Mouse (Mus musculus) CH12.LX (cell line): ENCODE measurements around the gene Ppp2r2c. TPM values are rescaled to one million over a fixed set of nuclear protein-coding genes. Genes with fewer than 3 reads are reported as not detected.

Source experiments
- DNase-seq: peaks from one replicate; pipeline ENCODE4 v3.0.0-alpha.2; 2013; ENCODE audit errors: extremely low read depth
- H3K27ac ChIP-seq: 2 replicates; pipeline ENCODE4 v1.5.1; 2012; ENCODE audit warnings: low read depth, mild to moderate bottlenecking, control low read depth, moderate library complexity; ENCODE audit not compliant: insufficient read depth
- H3K27me3 ChIP-seq: replicated peaks from 2 replicates; pipeline ENCODE3; 2012; ENCODE audit warnings: inconsistent platforms
- H3K36me3 ChIP-seq, 2 experiments: replicated peaks in 1 of 2; 2 replicates each; pipeline versions ENCODE3 to v1.6.1; 2012; ENCODE audit warnings: inconsistent platforms in 1 of 2, low read length in 1 of 2, mild to moderate bottlenecking in 1 of 2, mixed read lengths in 1 of 2, moderate library complexity in 1 of 2; ENCODE audit not compliant: control insufficient read depth in 1 of 2, insufficient read depth in 1 of 2
- H3K4me1 ChIP-seq, 2 experiments: 2 replicates each; pipeline ENCODE4 v1.6.1; 2012; ENCODE audit warnings: inconsistent platforms in 1 of 2, moderate library complexity in 1 of 2; ENCODE audit not compliant: insufficient read depth in 2 of 2, control insufficient read depth in 1 of 2
- H3K4me2 ChIP-seq: 2 replicates; pipeline ENCODE4 v1.6.1; 2012; ENCODE audit warnings: low read depth, mild to moderate bottlenecking, control low read depth; ENCODE audit not compliant: poor library complexity, insufficient read depth, severe bottlenecking
- H3K4me3 ChIP-seq, 3 experiments: fragments of 150-350 bp in 1 of 3; sonication (generic) in 1 of 3; replicated peaks in 1 of 3; 2 replicates each; pipeline versions ENCODE3 to v1.5.1; 2011 to 2012; ENCODE audit warnings: low read depth in 2 of 3, low read length in 2 of 3, mild to moderate bottlenecking in 2 of 3, moderate library complexity in 2 of 3, control low read depth in 1 of 3, improper control_type of control experiment in 1 of 3, inconsistent platforms in 1 of 3, mixed read lengths in 1 of 3; ENCODE audit not compliant: poor library complexity in 1 of 3
- H3K79me2 ChIP-seq: replicated peaks from 2 replicates; pipeline ENCODE4 v1.6.1; 2012; ENCODE audit warnings: mild to moderate bottlenecking, moderate library complexity; ENCODE audit not compliant: control insufficient read depth, poor library complexity, insufficient read depth, severe bottlenecking; ENCODE audit errors: extremely low read depth
- H3K9ac ChIP-seq: 2 replicates; pipeline ENCODE4 v1.6.1; 2012; ENCODE audit warnings: low read depth, mild to moderate bottlenecking, control low read depth, moderate library complexity; ENCODE audit not compliant: insufficient read depth
- H3K9me3 ChIP-seq: replicated peaks from 2 replicates; pipeline ENCODE3; 2012; ENCODE audit warnings: low read length, inconsistent platforms, mixed read lengths
- CHD2 ChIP-seq: IDR thresholded peaks from 2 replicates; pipeline ENCODE4 v1.6.1; 2011; ENCODE audit warnings: low read length, improper control_type of control experiment
- CTCF ChIP-seq, 2 experiments: IDR thresholded peaks in 1 of 2; conservative IDR thresholded peaks in 1 of 2; 2 replicates each; pipeline ENCODE4 v1.5.1; 2011 to 2012; ENCODE audit warnings: low read depth in 2 of 2, low read length in 2 of 2, improper control_type of control experiment in 1 of 2, inconsistent platforms in 1 of 2, mild to moderate bottlenecking in 1 of 2, moderate library complexity in 1 of 2
- ELF1 ChIP-seq: IDR thresholded peaks from 2 replicates; pipeline ENCODE4 v1.6.1; 2014; ENCODE audit warnings: low read depth, mild to moderate bottlenecking, inconsistent platforms, low read length, improper control_type of control experiment
- ETS1 ChIP-seq: conservative IDR thresholded peaks from 2 replicates; pipeline ENCODE4 v1.6.1; 2012; ENCODE audit warnings: low read depth, mild to moderate bottlenecking, inconsistent platforms, low read length, improper control_type of control experiment, moderate library complexity
- HCFC1 ChIP-seq: IDR thresholded peaks from 2 replicates; pipeline ENCODE4 v1.6.1; 2012; ENCODE audit warnings: low read depth, mild to moderate bottlenecking, inconsistent platforms, low read length, improper control_type of control experiment
- JUND ChIP-seq: conservative IDR thresholded peaks from 2 replicates; pipeline ENCODE4 v1.6.1; 2011; ENCODE audit warnings: low read depth, low read length, improper control_type of control experiment
- MAZ ChIP-seq: IDR thresholded peaks from 2 replicates; pipeline ENCODE4 v1.6.1; 2012; ENCODE audit warnings: low read depth, mild to moderate bottlenecking, inconsistent platforms, low read length, improper control_type of control experiment, moderate library complexity
- MEF2A ChIP-seq: IDR thresholded peaks from 2 replicates; pipeline ENCODE4 v1.6.1; 2014; ENCODE audit warnings: low read depth, mild to moderate bottlenecking, inconsistent platforms, low read length, improper control_type of control experiment, borderline replicate concordance
- MXI1 ChIP-seq: IDR thresholded peaks from 2 replicates; pipeline ENCODE4 v1.6.1; 2011; ENCODE audit warnings: mild to moderate bottlenecking, low read depth, low read length, improper control_type of control experiment
- NRF1 ChIP-seq: IDR thresholded peaks from 2 replicates; pipeline ENCODE4 v1.6.1; 2014; ENCODE audit warnings: low read depth, mild to moderate bottlenecking, inconsistent platforms, low read length, improper control_type of control experiment, moderate library complexity
- POLR2A ChIP-seq: IDR thresholded peaks from 2 replicates; pipeline ENCODE4 v1.6.1; 2011; ENCODE audit warnings: low read depth, mild to moderate bottlenecking, improper control_type of control experiment, low read length
- POLR2AphosphoS2 ChIP-seq: IDR thresholded peaks from 2 replicates; pipeline ENCODE4 v1.6.1; 2011; ENCODE audit warnings: low read depth, low read length, improper control_type of control experiment
- RAD21 ChIP-seq: IDR thresholded peaks from 2 replicates; pipeline ENCODE4 v1.6.1; 2011; ENCODE audit warnings: low read depth, mild to moderate bottlenecking, low read length, improper control_type of control experiment, moderate library complexity
- SIN3A ChIP-seq: IDR thresholded peaks from 2 replicates; pipeline ENCODE4 v1.6.1; 2012; ENCODE audit warnings: low read length, improper control_type of control experiment, inconsistent platforms
- SMC3 ChIP-seq: IDR thresholded peaks from 2 replicates; pipeline ENCODE4 v1.6.1; 2011; ENCODE audit warnings: low read depth, low read length, improper control_type of control experiment
- TBP ChIP-seq: conservative IDR thresholded peaks from 2 replicates; pipeline ENCODE4 v1.6.1; 2011; ENCODE audit warnings: low read depth, low read length, improper control_type of control experiment
- USF1 ChIP-seq: IDR thresholded peaks from 2 replicates; pipeline ENCODE4 v1.6.1; 2014; ENCODE audit warnings: low read depth, mild to moderate bottlenecking, inconsistent platforms, low read length, improper control_type of control experiment
- ZC3H11A ChIP-seq: IDR thresholded peaks from 2 replicates; pipeline ENCODE4 v1.6.1; 2012; ENCODE audit warnings: low read depth, mild to moderate bottlenecking, inconsistent platforms, low read length, improper control_type of control experiment
- ZMIZ1 ChIP-seq: IDR thresholded peaks from 2 replicates; pipeline ENCODE4 v1.6.1; 2012; ENCODE audit warnings: low read depth, mild to moderate bottlenecking, inconsistent platforms, low read length, improper control_type of control experiment
- dilution Hi-C: fragments of 300-500 bp; cut with MboI; formaldehyde crosslinking; loops from 2 replicates; pipeline ENCODE4 v1.14.3; 2020; ENCODE audit warnings: low sequenced_read_pairs; ENCODE audit not compliant: extremely low pct_unique_long_range_greater_than_20kb, extremely low pct_ligation_motif_present
- in situ Hi-C: fragments of 300-500 bp; cut with MboI; formaldehyde crosslinking; loops from 3 replicates; pipeline ENCODE4 v1.14.3; 2019; ENCODE audit warnings: low sequenced_read_pairs, low pct_ligation_motif_present, low pct_unique_long_range_greater_than_20kb, mixed read lengths
- polyA plus RNA-seq: library from polyadenylated mRNA; unstranded; fragments of >175 nt; gene quantifications from 2 replicates; pipeline ENCODE4 v1.2.1, GENCODE M21; 2012; ENCODE audit warnings: low read depth; ENCODE audit not compliant: insufficient read length
- total RNA-seq, 2 experiments: library from RNA; depleted of rRNA; stranded (reverse); fragments of 300-350 nt in 1 of 2; fragments of >200 nt in 1 of 2; gene quantifications; 2 replicates each; pipeline ENCODE4 v1.2.3; 2012 to 2014

Ppp2r2c gene
- total and polyA plus RNA-seq, 3 experiments, result 0.07 to 0.21 TPM; not detected in 1

DNA sequence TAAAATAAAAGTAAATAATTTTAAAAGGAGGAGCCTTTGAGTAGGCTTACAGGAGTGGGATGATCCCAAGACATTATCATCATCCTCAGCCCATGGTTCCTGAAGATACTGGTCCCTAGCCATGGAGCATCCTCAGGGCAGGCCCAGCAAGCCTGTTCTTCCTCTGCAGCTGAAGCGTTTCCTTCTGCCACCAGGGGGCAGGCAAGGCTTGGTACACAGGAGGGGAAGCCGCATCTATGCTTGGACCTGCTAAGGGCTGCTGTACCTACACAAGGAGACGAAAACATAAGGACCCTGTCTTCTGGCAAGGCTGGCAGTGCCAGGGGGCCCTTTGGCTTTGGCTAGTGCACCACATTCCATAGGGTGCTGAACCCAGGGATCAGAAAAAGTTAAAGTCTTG, 80.5 kb downstream of the Ppp2r2c start:
- dilution Hi-C loops (no loop called here), in situ Hi-C loops (no loop called here)
- Histone ChIP-seq H3K27ac (no peak overlapping the region), H3K9ac (no peak overlapping the region), H3K4me2 (no peak overlapping the region), H3K9me3 (no peaks in the 10 kb centered on the region), H3K4me1 (peaks cover 0 to 10% of the 10 kb centered on the region in 2 experiments; a peak in 2 of 4 replicates), H3K79me2 (no peaks in the 10 kb centered on the region), H3K36me3 (no peaks in the 10 kb centered on the region), H3K4me3 (no peak overlapping the region), H3K27me3 (peaks cover 67% of the 10 kb centered on the region)
- peak; percentile 28; the same call in 1 of the 2 replicates for TF ChIP-seq ZC3H11A
- TF ChIP-seq NRF1, result no peak
- TF ChIP-seq SMC3, result peak; percentile 74
- TF ChIP-seq CTCF (conservative IDR thresholded peaks at IDR 0.05 in 1 of 2, IDR thresholded peaks at IDR 0.05 in 1 of 2; ENCODE audit: low read depth in 2 of 2, low read length in 2 of 2), result peak; percentile 70 to 89
- TF ChIP-seq MEF2A, result no peak
- TF ChIP-seq SIN3A, result no peak
- no peak for TF ChIP-seq POLR2AphosphoS2
- TF ChIP-seq RAD21, result peak; percentile 82
- TF ChIP-seq CHD2, result no peak
- TF ChIP-seq ELF1, result no peak
- TF ChIP-seq JUND, result no peak
- peak; percentile 73 for DNase-seq

DNA sequence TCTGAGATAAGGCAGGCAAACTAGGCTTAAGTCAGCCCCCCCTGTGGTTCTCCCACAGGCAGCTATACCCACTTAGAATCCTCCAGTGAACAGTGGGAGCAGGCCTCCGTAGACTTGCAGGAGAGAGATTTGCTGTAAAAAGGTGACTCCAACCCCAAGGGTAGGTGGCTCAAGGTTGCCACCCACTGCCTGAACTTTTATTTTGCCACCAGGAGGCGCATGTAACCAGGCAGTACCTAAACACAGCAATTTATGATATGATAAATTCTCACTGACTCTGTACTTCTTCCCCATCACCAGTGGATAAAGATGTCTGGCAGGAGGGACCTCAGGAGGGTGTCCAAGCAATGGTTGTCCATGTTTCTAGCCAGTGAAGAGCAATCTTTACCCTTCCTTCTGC, 82.6 kb downstream of the Ppp2r2c start:
- no peak overlapping the region for H3K4me2 ChIP-seq
- no peaks in the 10 kb centered on the region for H3K4me1 ChIP-seq
- in situ Hi-C loops (no loop called here), dilution Hi-C loops (no loop called here)
- no peak overlapping the region for H3K9ac ChIP-seq
- DNase-seq, result peak; percentile 27
- no peak overlapping the region for H3K27ac ChIP-seq
- H3K27me3 ChIP-seq, result peaks cover 64% of the 10 kb centered on the region
- H3K36me3 ChIP-seq, result no peaks in the 10 kb centered on the region
- TF ChIP-seq CTCF (conservative IDR thresholded peaks at IDR 0.05 in 1 of 2, IDR thresholded peaks at IDR 0.05 in 1 of 2; ENCODE audit: low read depth in 2 of 2, low read length in 2 of 2) (peak in 1 of 2 experiments; percentile 79; a peak in 3 of 4 replicates), SMC3 (peak; percentile 73), MAZ (no peak), RAD21 (peak; percentile 50), SIN3A (no peak)
- H3K79me2 ChIP-seq, result no peaks in the 10 kb centered on the region
- H3K9me3 ChIP-seq, result no peaks in the 10 kb centered on the region
- no peak overlapping the region for H3K4me3 ChIP-seq

GRCm38 (mm10) chr5:36952311-36952710, 84.0 kb downstream of the Ppp2r2c start:
- Histone ChIP-seq H3K9ac (no peak overlapping the region), H3K27me3 (peaks cover 70% of the 10 kb centered on the region), H3K9me3 (no peaks in the 10 kb centered on the region), H3K79me2 (no peaks in the 10 kb centered on the region), H3K27ac (no peak overlapping the region), H3K4me3 (no peak overlapping the region), H3K4me1 (no peaks in the 10 kb centered on the region), H3K4me2 (no peak overlapping the region), H3K36me3 (no peaks in the 10 kb centered on the region)
- no peak for DNase-seq
- dilution Hi-C loops (no loop called here), in situ Hi-C loops (no loop called here)
- TF ChIP-seq CHD2, result no peak
- TF ChIP-seq POLR2A, result no peak
- TF ChIP-seq ETS1, result no peak
- no peak for TF ChIP-seq NRF1
- no peak for TF ChIP-seq POLR2AphosphoS2
- no peak for TF ChIP-seq TBP
- no peak for TF ChIP-seq JUND
- no peak for TF ChIP-seq MXI1
- TF ChIP-seq USF1, result no peak
- no peak for TF ChIP-seq RAD21
- TF ChIP-seq HCFC1, result no peak
- no peak for TF ChIP-seq ZMIZ1
